Mouse (Mus musculus) c-Kit-negative CD71-positive TER-119-positive erythroid progenitor cells, embryonic 14.5 days (primary cell): Measurements from ENCODE around the gene Tmem208.

Experiments used
- DNase-seq: peaks from one replicate; pipeline ENCODE4 v3.0.0-alpha.2; 2013; ENCODE audit warnings: low read depth, low spot score

Tmem208 gene

GRCm38 (mm10) chr8:105325641-105326093 is 487 bp upstream of the Tmem208 start:
- no peak for DNase-seq

- no peak for DNase-seq
Measured at GRCm38 (mm10) chr8:105326968-105327367, 814 bp downstream of the Tmem208 start.

GRCm38 (mm10) chr8:105330325-105330724 is 4.2 kb downstream of the Tmem208 start:
- DNase-seq, result no peak

- DNase-seq, result no peak
Measured at GRCm38 (mm10) chr8:105331469-105331868, 5.3 kb downstream of the Tmem208 start.

- DNase-seq, result no peak
Measured at GRCm38 (mm10) chr8:105331931-105332330, 5.8 kb downstream of the Tmem208 start.

GRCm38 (mm10) chr8:105332523-105332922 is 6.4 kb downstream of the Tmem208 start:
- no peak for DNase-seq

GRCm38 (mm10) chr8:105336373-105337130 is 10.4 kb downstream of the Tmem208 start:
- no peak for DNase-seq

- DNase-seq, result no peak
Measured at GRCm38 (mm10) chr8:105338992-105339391, 12.8 kb downstream of the Tmem208 start.

GRCm38 (mm10) chr8:105339886-105340635 is 13.9 kb downstream of the Tmem208 start:
- DNase-seq, result no peak

GRCm38 (mm10) chr8:105341399-105341798 is 15.2 kb downstream of the Tmem208 start:
- no peak for DNase-seq

GRCm38 (mm10) chr8:105342768-105343167 is 16.6 kb downstream of the Tmem208 start:
- DNase-seq, result no peak

GRCm38 (mm10) chr8:105343791-105344574 is 17.8 kb downstream of the Tmem208 start:
- no peak for DNase-seq

- DNase-seq, result no peak
Measured at GRCm38 (mm10) chr8:105345061-105345975, 19.2 kb downstream of the Tmem208 start.

- no peak for DNase-seq
Measured at GRCm38 (mm10) chr8:105346611-105347427, 20.7 kb downstream of the Tmem208 start.

- peak; percentile 81 for DNase-seq
Measured at GRCm38 (mm10) chr8:105347428-105348221, 21.5 kb downstream of the Tmem208 start, which contains the start of gene Fhod1. Gene Fhod1, minus strand, starts transcription at chr8:105347953.

- DNase-seq, result no peak
Measured at GRCm38 (mm10) chr8:105348450-105349095, 22.4 kb downstream of the Tmem208 start, which contains the start of gene Slc9a5. Gene Slc9a5, plus strand, starts transcription at chr8:105348843.

GRCm38 (mm10) chr8:105349096-105349771 is 23.1 kb downstream of the Tmem208 start:
- no peak for DNase-seq

- DNase-seq, result no peak
Measured at GRCm38 (mm10) chr8:105350186-105350585, 24.0 kb downstream of the Tmem208 start.
